Mouse (Mus musculus) ES-E14 (cell line): ENCODE results near the gene Ppp1r16b. TPM values are rescaled to one million over a fixed set of nuclear protein-coding genes. Genes with fewer than 3 reads are reported as not detected.
A peak's percentile ranks its signal among the peaks of the same experiment; 100 is the strongest.

Experiments
- DNase-seq: peaks from one replicate; pipeline ENCODE4 v3.0.0-alpha.2; 2013; ENCODE audit warnings: low read depth, low spot score
- H3K27ac ChIP-seq: 2 replicates; pipeline ENCODE4 v1.5.1; 2012; ENCODE audit warnings: low read depth, mild to moderate bottlenecking, low read length, moderate library complexity, mixed read lengths; ENCODE audit not compliant: poor library complexity, insufficient read depth, severe bottlenecking
- H3K36me3 ChIP-seq: 2 replicates; pipeline ENCODE4 v1.6.1; 2012; ENCODE audit warnings: mild to moderate bottlenecking, low read length, moderate library complexity, mixed read lengths; ENCODE audit not compliant: control insufficient read depth, poor library complexity, insufficient read depth, severe bottlenecking
- H3K4me1 ChIP-seq, 2 experiments: fragments of 150-350 bp in 1 of 2; sonication (generic) in 1 of 2; 2 replicates each; pipeline ENCODE4 v1.6.1; 2012; ENCODE audit warnings: low read length in 2 of 2, mild to moderate bottlenecking in 1 of 2, mixed read lengths in 1 of 2; ENCODE audit not compliant: control insufficient read depth in 2 of 2, insufficient read depth in 2 of 2, poor library complexity in 1 of 2
- H3K4me3 ChIP-seq, 2 experiments: fragments of 150-350 bp in 1 of 2; sonication (generic) in 1 of 2; 2 replicates each; pipeline ENCODE4 v1.5.1; 2012; ENCODE audit warnings: low read length in 2 of 2, low read depth in 1 of 2, mild to moderate bottlenecking in 1 of 2, mixed read lengths in 1 of 2; ENCODE audit not compliant: insufficient read depth in 1 of 2, poor library complexity in 1 of 2, severe bottlenecking in 1 of 2
- H3K9ac ChIP-seq: 2 replicates; pipeline ENCODE4 v1.6.1; 2012; ENCODE audit warnings: low read depth, mild to moderate bottlenecking, low read length, mixed read lengths; ENCODE audit not compliant: poor library complexity, insufficient read depth, severe bottlenecking
- H3K9me3 ChIP-seq: fragments of 150-350 bp; sonication (generic); 2 replicates; pipeline ENCODE4 v1.6.1; 2012; ENCODE audit warnings: low read depth, mild to moderate bottlenecking, low read length; ENCODE audit not compliant: control insufficient read depth, insufficient read depth
- CHD2 ChIP-seq: IDR thresholded peaks from 2 replicates; pipeline ENCODE4 v1.6.1; 2014; ENCODE audit warnings: mild to moderate bottlenecking, low read depth, low read length, inconsistent platforms
- HCFC1 ChIP-seq: IDR thresholded peaks from 2 replicates; pipeline ENCODE4 v1.6.1; 2012; ENCODE audit warnings: low read length, inconsistent platforms, borderline replicate concordance; ENCODE audit not compliant: insufficient read depth
- MAFK ChIP-seq: IDR thresholded peaks from 2 replicates; pipeline ENCODE4 v1.6.1; 2014; ENCODE audit warnings: mild to moderate bottlenecking, low read depth, low read length, inconsistent platforms; ENCODE audit not compliant: insufficient read depth
- ZC3H11A ChIP-seq: IDR thresholded peaks from 2 replicates; pipeline ENCODE4 v1.6.1; 2012; ENCODE audit warnings: low read depth, mild to moderate bottlenecking, inconsistent platforms, low read length, borderline replicate concordance
- ZNF384 ChIP-seq: IDR thresholded peaks from 2 replicates; pipeline ENCODE4 v1.6.1; 2012; ENCODE audit warnings: low read depth, low read length, inconsistent platforms
- in situ Hi-C, 2 experiments: fragments of 600-800 bp; cut with MboI; formaldehyde crosslinking; loops; one replicate each; pipeline ENCODE4 v1.15.1; 2025; ENCODE audit warnings: low sequenced_read_pairs in 2 of 2, inconsistent platforms in 1 of 2; ENCODE audit not compliant: unreplicated experiment in 2 of 2
- total RNA-seq: library from RNA; depleted of rRNA; stranded (reverse); fragments of 300-350 nt; gene quantifications from 2 replicates; pipeline ENCODE4 v1.2.3, GENCODE M21; 2012

The Ppp1r16b gene
- total RNA-seq, 1 experiment = 1.2 TPM

GRCm38 (mm10) chr2:158641869-158642268, 23.3 kb upstream of the Ppp1r16b start:
- in situ Hi-C loops = no loop called here
- H3K27ac ChIP-seq = no peak overlapping the region
- peak; percentile 54 for DNase-seq
- TF ChIP-seq ZNF384 = no peak
- no peak for TF ChIP-seq MAFK
- TF ChIP-seq ZC3H11A = peak; percentile 90
- no peak for TF ChIP-seq HCFC1
- peaks cover 23% of the 10 kb centered on the region; the same call in 1 of the 2 replicates for H3K36me3 ChIP-seq
- H3K9me3 ChIP-seq = no peaks in the 10 kb centered on the region
- H3K9ac ChIP-seq = no peak overlapping the region
- no peak overlapping the region for H3K4me3 ChIP-seq
- peaks cover 0 to 5% of the 10 kb centered on the region in 2 experiments; a peak in 2 of 4 replicates for H3K4me1 ChIP-seq

GRCm38 (mm10) chr2:158642587-158642986, 22.6 kb upstream of the Ppp1r16b start:
- no peaks in the 10 kb centered on the region for H3K9me3 ChIP-seq
- H3K4me1 ChIP-seq = peaks cover 0 to 5% of the 10 kb centered on the region in 2 experiments; a peak in 2 of 4 replicates
- DNase-seq = no peak
- no peak overlapping the region for H3K4me3 ChIP-seq
- H3K27ac ChIP-seq = no peak overlapping the region
- peaks cover 18% of the 10 kb centered on the region; the same call in 1 of the 2 replicates for H3K36me3 ChIP-seq
- TF ChIP-seq ZNF384 (no peak), MAFK (no peak), ZC3H11A (no peak), CHD2 (no peak), HCFC1 (no peak)
- H3K9ac ChIP-seq = no peak overlapping the region
- in situ Hi-C loops = no loop called here

GRCm38 (mm10) chr2:158643791-158644190, 21.4 kb upstream of the Ppp1r16b start:
- no peak for DNase-seq
- Histone ChIP-seq H3K36me3 (peaks cover 7% of the 10 kb centered on the region; the same call in 1 of the 2 replicates), H3K4me3 (no peak overlapping the region), H3K9ac (no peak overlapping the region), H3K4me1 (peaks cover 0 to 4% of the 10 kb centered on the region in 2 experiments; a peak in 2 of 4 replicates), H3K9me3 (no peaks in the 10 kb centered on the region), H3K27ac (no peak overlapping the region)
- in situ Hi-C loops = no loop called here
- TF ChIP-seq ZC3H11A (no peak), MAFK (no peak)

- no peak for DNase-seq
- Histone ChIP-seq H3K27ac (no peak overlapping the region), H3K9me3 (no peaks in the 10 kb centered on the region), H3K9ac (no peak overlapping the region), H3K4me3 (no peak overlapping the region), H3K36me3 (no peaks in the 10 kb centered on the region), H3K4me1 (no peaks in the 10 kb centered on the region; a peak in 1 of 4 replicates)
- in situ Hi-C loops = no loop called here
- TF ChIP-seq ZNF384 = no peak
- TF ChIP-seq HCFC1 = no peak
- no peak for TF ChIP-seq CHD2
- TF ChIP-seq MAFK = no peak
- TF ChIP-seq ZC3H11A = no peak
Observed at GRCm38 (mm10) chr2:158651159-158651908, 13.9 kb upstream of the Ppp1r16b start.

DNA sequence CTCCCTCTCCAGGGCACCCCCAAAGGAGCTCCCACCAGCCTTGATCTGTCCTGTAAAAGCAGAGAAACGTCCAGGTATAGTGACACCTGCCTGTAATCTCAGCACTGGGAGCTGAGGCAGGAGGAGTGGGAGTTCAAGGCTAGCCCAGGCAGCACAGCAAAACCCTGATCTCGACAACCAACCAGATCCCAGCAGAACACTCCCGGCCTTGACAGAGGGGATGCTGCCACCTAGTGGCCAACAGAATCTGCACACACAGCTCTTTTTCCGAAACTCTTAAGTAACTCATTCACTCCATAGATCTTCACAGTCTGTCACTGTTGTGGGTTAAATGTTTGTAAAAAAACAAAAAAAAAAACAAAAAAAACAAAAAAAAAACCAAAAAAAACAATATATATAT, 12.2 kb upstream of the Ppp1r16b start:
- no peak overlapping the region for H3K27ac ChIP-seq
- H3K9me3 ChIP-seq = no peaks in the 10 kb centered on the region
- TF ChIP-seq CHD2 = no peak
- TF ChIP-seq HCFC1 = no peak
- peak; percentile 75; the same call in 1 of the 2 replicates for TF ChIP-seq ZC3H11A
- TF ChIP-seq ZNF384 = no peak
- TF ChIP-seq MAFK = peak; percentile 97
- H3K4me1 ChIP-seq = no peaks in the 10 kb centered on the region; a peak in 1 of 4 replicates
- no peaks in the 10 kb centered on the region for H3K36me3 ChIP-seq
- no peak overlapping the region for H3K9ac ChIP-seq
- peak; percentile 79 for DNase-seq
- in situ Hi-C loops = no loop called here
- no peak overlapping the region for H3K4me3 ChIP-seq
